ENCODE assay signal across 8 mouse cellular contexts in genomic region chr7:117882803-117883202, GRCm38 (mm10).
DNase-seq lines count a peak whose midpoint lies in the region; ATAC-seq and TF ChIP-seq lines count a peak whose summit lies in the region.

No protein-coding gene starts in this region.

- in situ Hi-C loops in ES-E14 (cut with MboI; ENCODE audit: low sequenced_read_pairs in 2 of 2, unreplicated experiment in 2 of 2): no loop called here

- peak; percentile 61; the same call in 1 of the 2 replicates for ATAC-seq in forebrain, embryonic 12.5 days (ENCODE audit: low FRiP score)
- no peak for ATAC-seq in heart, postnatal 0 days (ENCODE audit: insufficient read depth, low read depth)

- H3K4me1 ChIP-seq in ES-E14 (ENCODE audit: control insufficient read depth in 2 of 2, insufficient read depth in 2 of 2, low read length in 2 of 2, poor library complexity in 1 of 2): no peaks in the 10 kb centered on the region
- peaks cover 15% of the 10 kb centered on the region for H3K4me1 ChIP-seq in forebrain, embryonic 12.5 days
- H3K4me1 ChIP-seq in heart, postnatal 0 days (ENCODE audit: control insufficient read depth, insufficient read depth): no peaks in the 10 kb centered on the region

- H3K9ac ChIP-seq in ES-E14 (ENCODE audit: insufficient read depth, low read depth, low read length, poor library complexity, severe bottlenecking): no peak overlapping the region
- H3K9ac ChIP-seq in forebrain, embryonic 12.5 days: no peak overlapping the region
- H3K9ac ChIP-seq in heart, postnatal 0 days (replicated peaks; ENCODE audit: low read depth, low read length): no peak overlapping the region

- no peak for TF ChIP-seq EP300 in heart, postnatal 0 days (IDR thresholded peaks at IDR 0.05; ENCODE audit: low read depth)

- H3K9me3 ChIP-seq in ES-E14 (ENCODE audit: control insufficient read depth, insufficient read depth, low read depth, low read length): no peaks in the 10 kb centered on the region
- H3K9me3 ChIP-seq in forebrain, embryonic 12.5 days: no peaks in the 10 kb centered on the region
- H3K9me3 ChIP-seq in heart, postnatal 0 days (replicated peaks; ENCODE audit: control insufficient read depth, low read length): no peaks in the 10 kb centered on the region

- no peaks in the 10 kb centered on the region for H3K36me3 ChIP-seq in ES-E14 (ENCODE audit: control insufficient read depth, insufficient read depth, low read length, poor library complexity, severe bottlenecking)
- H3K36me3 ChIP-seq in forebrain, embryonic 12.5 days (replicated peaks): no peaks in the 10 kb centered on the region
- H3K36me3 ChIP-seq in heart, postnatal 0 days (replicated peaks; ENCODE audit: control insufficient read depth, insufficient read depth, low read length): no peaks in the 10 kb centered on the region

- WGBS in forebrain, embryonic 12.5 days: 3% methylated on average over 13 of the region's 13 CpGs
- WGBS in heart, postnatal 0 days: 7% methylated on average over 13 of the region's 13 CpGs

- no peak overlapping the region for H3K4me3 ChIP-seq in ES-E14 (ENCODE audit: insufficient read depth in 1 of 2, low read depth in 1 of 2, low read length in 2 of 2, poor library complexity in 1 of 2, severe bottlenecking in 1 of 2)
- no peak overlapping the region for H3K4me3 ChIP-seq in forebrain, embryonic 12.5 days (replicated peaks)
- H3K4me3 ChIP-seq in heart, postnatal 0 days (ENCODE audit: low read depth, low read length): no peak overlapping the region

- no peak overlapping the region for H3K27ac ChIP-seq in ES-E14 (ENCODE audit: insufficient read depth, low read depth, low read length, poor library complexity, severe bottlenecking)
- no peak overlapping the region for H3K27ac ChIP-seq in forebrain, embryonic 12.5 days
- no peak overlapping the region for H3K27ac ChIP-seq in heart, postnatal 0 days (ENCODE audit: low read depth)

- DNase-seq in ES-E14 (ENCODE audit: low read depth, low spot score): peak; percentile 56
- peak; percentile 60 for DNase-seq in brain, embryonic 18.5 days (ENCODE audit: low read depth, low spot score)
- peak; percentile 32 for DNase-seq in heart, postnatal 0 days (ENCODE audit: low spot score)
- peak; percentile 63 for DNase-seq in layer of hippocampus, adult 9-11 months
- peak; percentile 28 for DNase-seq in lung, postnatal 25 days (ENCODE audit: low spot score)
- DNase-seq in right cerebral cortex, postnatal 10 days (ENCODE audit: low spot score in 2 of 2): peak; percentile 87 to 91
- peak; percentile 72 for DNase-seq in urinary bladder, postnatal 14 days (ENCODE audit: low spot score)

- H3K4me2 ChIP-seq in forebrain, embryonic 12.5 days: no peak overlapping the region
- no peak overlapping the region for H3K4me2 ChIP-seq in heart, postnatal 0 days (ENCODE audit: low read depth, low read length)

- peak; percentile 70 for TF ChIP-seq CTCF in heart, postnatal 0 days (IDR thresholded peaks at IDR 0.05; ENCODE audit: low read depth)

- H3K27me3 ChIP-seq in forebrain, embryonic 12.5 days: no peaks in the 10 kb centered on the region
- H3K27me3 ChIP-seq in heart, postnatal 0 days (ENCODE audit: control insufficient read depth, insufficient read depth, low read length): no peaks in the 10 kb centered on the region

TF ChIP-seq in ES-E14, 5 proteins besides CTCF, POLR2A, EP300 and RAD21:
- TF ChIP-seq MAFK (IDR thresholded peaks at IDR 0.05; ENCODE audit: insufficient read depth, low read depth, low read length) (no peak), ZC3H11A (IDR thresholded peaks at IDR 0.05; ENCODE audit: borderline replicate concordance, low read depth, low read length) (peak; percentile 90)

Comparison
In these comparisons a context has a peak if more than half of its experiments do, and no peak if none do; other contexts are left out.
1. DNase-seq: peak in every context shown above with its lines; median percentile 89 in right cerebral cortex, postnatal 10 days; 72 in urinary bladder, postnatal 14 days; 63 in layer of hippocampus, adult 9-11 months; 60 in brain, embryonic 18.5 days; 56 in ES-E14; 32 in heart, postnatal 0 days; 28 in lung, postnatal 25 days.